Mouse (Mus musculus) embryonic fibroblast, embryonic 13.5 days (primary cell): Measurements from ENCODE around the gene Oaf.

Experiments
- CTCF ChIP-seq: IDR thresholded peaks from 2 replicates; pipeline ENCODE4 v1.5.1; 2011; ENCODE audit warnings: mild to moderate bottlenecking, control low read depth, low read length, moderate library complexity, borderline replicate concordance; ENCODE audit not compliant: insufficient read depth
- POLR2A ChIP-seq: IDR thresholded peaks from 2 replicates; pipeline ENCODE4 v1.6.1; 2011; ENCODE audit warnings: low read depth, mild to moderate bottlenecking, control low read depth, low read length, moderate library complexity

GRCm38 (mm10) chr9:43228745-43229144 lies 11.0 kb downstream of the Oaf start:
- TF ChIP-seq CTCF: no peak
- TF ChIP-seq POLR2A: no peak
